Mouse (Mus musculus) ovary, postnatal 36 days (tissue): ENCODE measurements around the gene Sdad1.
"Not testable (repeated sequence)": the region's sequence is repeated elsewhere in the genome, so short reads cannot be mapped to it uniquely, and the experiment has no call there.

ENCODE experiments used
- DNase-seq: peaks from one replicate; pipeline ENCODE4 v3.0.0; 2022; ENCODE audit warnings: low spot score, mixed read lengths

Gene Sdad1

GRCm38 (mm10) chr5:92309681-92310511 is at the start of gene Sdad1:
Gene Sdad1, minus strand, starts transcription at chr5:92310479.
- DNase-seq: peak; percentile 89

GRCm38 (mm10) chr5:92358767-92359455 is 48.6 kb upstream of the Sdad1 start:
- DNase-seq: no peak

GRCm38 (mm10) chr5:92358033-92358432 is 47.8 kb upstream of the Sdad1 start:
- peak; percentile 73 for DNase-seq

DNA sequence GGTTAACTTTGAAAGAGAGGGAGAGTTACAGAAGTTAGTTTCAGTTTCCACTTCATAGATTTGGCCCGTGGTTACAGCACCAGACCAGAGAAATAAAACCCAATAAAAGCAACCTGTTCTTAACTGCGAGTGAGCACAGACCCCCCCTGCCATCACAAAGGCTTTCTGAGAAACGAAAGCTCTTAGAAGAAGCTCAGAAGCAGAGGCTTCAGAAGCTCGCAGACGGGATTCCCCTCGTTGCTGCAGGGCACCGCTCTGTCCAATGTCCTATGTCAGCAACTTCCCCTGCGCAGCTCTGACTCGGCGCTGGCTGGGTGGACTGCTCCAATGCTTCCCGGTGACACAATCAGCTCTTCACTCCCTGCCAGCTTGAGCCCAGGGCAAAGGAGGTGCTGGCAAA is 43.2 kb upstream of the Sdad1 start:
- peak; percentile 46 for DNase-seq

DNA sequence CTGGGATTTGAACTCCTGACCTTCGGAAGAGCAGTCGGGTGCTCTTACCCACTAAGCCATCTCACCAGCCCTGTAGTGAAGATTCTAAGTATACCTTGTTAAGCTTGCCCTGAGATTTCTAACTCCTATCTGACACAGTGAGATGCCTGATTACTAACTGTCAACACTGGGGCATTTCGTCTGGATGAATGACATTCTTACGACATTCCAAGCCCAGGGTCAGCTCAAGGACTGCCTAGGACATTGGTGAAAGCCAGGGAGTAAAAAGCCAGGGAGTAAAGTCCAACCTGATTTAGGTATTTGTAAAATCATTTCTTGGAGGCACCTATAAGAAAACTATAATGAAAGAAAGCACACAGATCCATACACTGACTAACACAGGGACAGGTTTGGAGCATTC is 42.4 kb upstream of the Sdad1 start:
- not testable (repeated sequence) for DNase-seq

DNA sequence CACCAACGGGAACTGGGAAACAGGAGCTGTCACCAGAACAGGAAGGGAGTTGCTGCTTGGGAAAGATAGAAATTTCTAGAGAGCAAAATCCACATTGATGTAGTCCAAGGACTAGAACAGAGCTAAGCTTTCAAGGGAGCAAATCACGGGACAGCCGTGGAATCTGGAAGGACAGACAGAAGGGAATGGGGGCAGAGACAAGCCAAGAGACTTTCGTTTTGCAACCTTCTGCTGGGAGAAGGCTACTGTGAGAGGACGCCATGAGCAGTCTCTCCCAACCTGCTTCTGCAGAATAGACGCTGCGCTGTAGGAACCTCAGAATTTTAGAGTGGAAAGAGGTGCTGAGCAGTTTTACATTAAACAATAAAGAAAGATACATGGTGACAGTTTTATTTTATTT is 39.5 kb upstream of the Sdad1 start:
- no peak for DNase-seq

- no peak for DNase-seq
Measured at GRCm38 (mm10) chr5:92348794-92349413, 38.6 kb upstream of the Sdad1 start, which contains the start of gene Cxcl10. Gene Cxcl10, minus strand, starts transcription at chr5:92348889.

DNA sequence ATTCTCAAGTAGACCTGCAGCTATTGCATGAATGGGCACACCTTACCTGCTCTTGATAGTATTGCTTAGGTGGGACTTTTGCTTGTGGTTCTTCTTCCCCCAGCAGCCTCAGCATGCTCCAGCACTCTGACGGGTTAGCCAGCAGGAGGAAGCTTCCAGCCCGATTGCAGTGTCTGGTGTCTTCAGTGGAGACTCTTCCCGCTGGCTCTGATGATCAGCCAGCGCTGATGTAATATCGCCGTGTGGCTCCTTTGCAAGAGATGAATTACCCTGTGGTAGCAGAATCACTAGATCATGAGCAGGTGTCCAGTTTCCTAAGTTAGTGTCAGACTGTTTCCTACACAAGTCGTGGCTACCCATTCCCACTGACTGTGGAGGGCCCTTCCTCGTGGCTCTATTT is 34.7 kb upstream of the Sdad1 start:
- no peak for DNase-seq

- DNase-seq: no peak
Measured at GRCm38 (mm10) chr5:92340606-92341005, 30.3 kb upstream of the Sdad1 start.

GRCm38 (mm10) chr5:92336743-92337142 is 26.5 kb upstream of the Sdad1 start:
- DNase-seq: no peak

DNA sequence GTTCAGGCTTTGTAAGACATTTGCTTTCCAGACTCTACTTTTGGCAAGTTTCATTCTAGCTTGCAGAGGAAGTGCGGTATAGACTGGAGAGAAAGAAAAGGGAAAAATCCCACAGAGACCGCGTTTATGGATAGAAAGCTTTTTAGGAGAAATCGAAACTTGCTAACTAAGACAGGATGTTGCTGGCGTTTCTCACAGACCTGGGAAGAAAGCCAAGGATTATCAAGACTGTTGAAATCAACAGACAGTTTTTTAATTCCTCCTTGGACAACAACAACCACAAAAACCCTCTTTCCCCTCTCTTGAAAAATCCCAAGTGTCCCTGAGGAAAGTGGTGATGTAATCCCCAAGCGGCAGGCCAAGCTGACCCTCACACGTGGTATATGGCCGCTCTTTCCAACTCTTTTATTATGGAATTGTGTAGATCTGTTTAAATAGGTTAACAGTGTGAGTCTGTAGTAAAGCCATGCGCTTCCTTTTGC is 22.1 kb upstream of the Sdad1 start:
- peak; percentile 28 for DNase-seq

GRCm38 (mm10) chr5:92331635-92332338 is 21.5 kb upstream of the Sdad1 start, which contains the start of gene Art3:
Gene Art3, plus strand, starts transcription at chr5:92331827.
- DNase-seq: no peak

DNA sequence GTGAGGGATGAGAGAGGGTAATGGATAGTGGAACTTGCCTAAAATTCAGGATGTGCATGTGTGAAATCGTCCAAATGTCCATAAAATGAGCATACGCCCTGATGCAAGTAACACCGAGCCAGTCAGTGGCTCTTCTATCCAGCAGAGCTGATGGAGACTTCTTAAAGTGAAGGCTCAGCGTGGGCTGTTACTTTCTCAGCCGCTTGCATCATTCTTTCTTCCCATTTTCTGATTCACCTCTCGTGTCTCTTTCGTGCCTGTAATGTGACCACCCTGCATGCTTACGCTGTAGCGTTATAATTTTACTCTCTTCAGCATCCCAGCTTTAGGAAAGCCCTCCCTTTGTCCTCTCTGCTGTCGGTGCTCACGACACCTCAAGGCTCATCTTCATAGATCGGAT is 20.8 kb upstream of the Sdad1 start:
- DNase-seq: no peak

- DNase-seq: no peak
Measured at GRCm38 (mm10) chr5:92327929-92328328, 17.6 kb upstream of the Sdad1 start, which contains the start of gene Cxcl9. Gene Cxcl9, minus strand, starts transcription at chr5:92328079.

DNA sequence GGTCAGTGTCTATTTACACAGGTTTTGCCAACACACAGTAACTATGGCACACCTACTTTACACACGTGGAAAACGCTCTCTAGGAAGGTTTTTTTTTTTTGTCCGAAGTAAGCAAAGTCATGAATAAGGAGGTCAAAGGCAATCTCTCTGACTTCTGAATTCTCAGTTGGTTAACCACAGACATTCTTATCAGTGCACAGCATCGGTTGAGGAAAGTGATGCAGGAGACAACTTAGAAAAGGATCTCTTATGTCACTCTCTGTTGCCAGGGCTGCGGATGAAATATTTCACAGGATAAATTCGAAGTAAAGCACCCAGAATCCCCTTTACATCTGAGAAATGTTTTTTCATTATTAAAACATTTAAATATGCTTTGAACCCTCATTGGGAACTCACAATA is 17.1 kb upstream of the Sdad1 start:
- no peak for DNase-seq

DNA sequence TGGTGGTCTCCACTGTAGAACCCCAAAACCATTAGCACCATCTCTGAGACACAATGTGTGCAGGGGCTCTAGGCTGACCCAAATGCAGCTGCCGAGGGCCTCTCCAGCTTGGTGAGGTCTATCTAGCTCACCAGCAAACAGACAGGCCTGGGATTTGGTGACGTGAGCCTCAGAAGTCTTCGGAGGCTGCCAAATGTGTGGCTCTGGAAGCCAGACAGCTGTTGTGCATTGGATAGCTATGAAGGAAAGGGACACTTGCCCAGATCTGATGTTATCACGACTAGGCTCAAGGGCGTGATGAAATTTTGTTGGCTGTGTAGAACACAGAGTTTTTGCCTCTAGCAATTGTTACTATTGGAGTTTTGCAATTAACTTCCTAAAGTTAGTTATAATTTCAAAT is 13.0 kb upstream of the Sdad1 start:
- DNase-seq: peak; percentile 44

- no peak for DNase-seq
Measured at GRCm38 (mm10) chr5:92322612-92323011, 12.3 kb upstream of the Sdad1 start.

DNA sequence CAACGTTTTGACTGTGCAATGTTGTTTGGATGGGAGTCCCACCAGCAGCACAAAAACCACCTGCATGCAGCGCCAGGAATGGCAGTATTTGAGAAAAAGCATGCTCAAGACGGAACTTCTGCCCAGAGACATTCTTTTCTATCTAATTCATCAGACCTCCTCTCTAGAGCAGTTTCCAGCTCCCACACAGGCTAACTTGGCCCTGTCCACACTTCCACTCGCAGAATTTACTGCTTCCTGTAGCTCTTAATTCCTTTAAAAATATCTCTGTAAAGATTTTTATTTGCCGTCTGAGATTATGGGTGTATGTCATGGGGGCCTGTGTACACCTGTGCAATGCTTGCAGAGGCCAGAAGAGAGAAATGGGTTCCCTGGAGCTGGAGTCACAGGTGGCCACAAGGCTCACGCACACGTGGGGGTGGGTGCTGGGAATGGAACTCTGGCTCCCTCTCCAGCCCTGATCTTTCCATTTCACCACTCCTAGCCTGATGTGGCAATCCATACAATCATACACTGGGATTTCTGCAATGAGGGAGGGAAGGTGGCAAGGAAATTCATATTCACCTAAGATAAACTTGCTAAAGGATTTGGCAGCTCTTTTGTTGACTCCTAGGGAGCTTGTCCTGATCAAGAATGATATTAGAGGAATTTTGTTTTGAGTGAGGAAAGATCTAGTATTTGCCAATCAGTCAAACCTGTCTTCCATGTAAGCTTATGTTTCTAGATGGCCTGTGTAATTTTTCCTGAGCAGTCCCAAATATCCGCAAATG is 11.5 kb upstream of the Sdad1 start:
- DNase-seq: no peak

GRCm38 (mm10) chr5:92318596-92318995 is 8.3 kb upstream of the Sdad1 start:
- no peak for DNase-seq

DNA sequence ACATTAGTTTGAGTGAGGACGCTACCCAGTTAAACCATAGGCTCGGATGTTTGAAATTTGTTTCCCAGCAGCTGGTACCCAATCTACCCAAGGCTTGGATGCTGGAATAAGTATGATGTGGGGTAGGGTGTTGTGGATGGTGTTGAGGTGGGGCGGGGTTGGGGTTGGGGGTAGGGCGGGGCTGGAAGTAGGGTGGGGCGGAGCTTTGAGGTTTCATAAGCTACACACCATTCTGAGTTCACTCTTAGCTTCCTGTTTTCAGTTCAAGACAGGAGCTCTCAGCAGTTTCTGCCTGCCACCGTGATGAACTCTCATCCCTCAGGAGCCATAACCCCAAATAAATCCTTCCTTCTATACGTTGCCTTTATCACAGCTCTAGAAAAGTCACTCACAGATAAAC is 7.8 kb upstream of the Sdad1 start:
- DNase-seq: no peak

GRCm38 (mm10) chr5:92313776-92314175 is 3.5 kb upstream of the Sdad1 start:
- no peak for DNase-seq
